Mouse (Mus musculus) cortical plate, adult 2 months (tissue): Measurements from ENCODE around the gene Pcsk6. TPM values are rescaled to one million over a fixed set of nuclear protein-coding genes. Genes with fewer than 3 reads are reported as not detected.

Source experiments
- H3K27ac ChIP-seq: fragments of 200-500 bp; 2 replicates; pipeline ENCODE4 v1.5.1; 2012; ENCODE audit warnings: low read length, control low read depth, inconsistent platforms; ENCODE audit not compliant: insufficient read depth
- H3K4me1 ChIP-seq: fragments of 200-500 bp; 2 replicates; pipeline ENCODE4 v1.6.1; 2011; ENCODE audit warnings: low read length; ENCODE audit not compliant: control insufficient read depth, insufficient read depth
- H3K4me3 ChIP-seq: fragments of 200-500 bp; 2 replicates; pipeline ENCODE4 v1.5.1; 2011; ENCODE audit warnings: mild to moderate bottlenecking, low read length, control low read depth; ENCODE audit not compliant: insufficient read depth
- CTCF ChIP-seq: fragments of 200-500 bp; IDR thresholded peaks from 2 replicates; pipeline ENCODE4 v1.5.1; 2011; ENCODE audit warnings: mild to moderate bottlenecking, control low read depth, low read length; ENCODE audit not compliant: insufficient read depth; ENCODE audit errors: extremely low read depth
- POLR2A ChIP-seq: fragments of 200-500 bp; IDR thresholded peaks from 2 replicates; pipeline ENCODE4 v1.6.1; 2011; ENCODE audit warnings: mild to moderate bottlenecking, low read length, control low read depth; ENCODE audit not compliant: insufficient read depth; ENCODE audit errors: extremely low read depth
- polyA plus RNA-seq: library from polyadenylated mRNA; depleted of rRNA; stranded (reverse); fragments of >200 nt; gene quantifications from 2 replicates; pipeline ENCODE4 v1.2.3, GENCODE M21; 2012; rRNA removed

Pcsk6 gene
- polyA plus RNA-seq, 1 experiment, result 14.9 TPM

- Histone ChIP-seq H3K4me3 (no peak overlapping the region), H3K27ac (no peak overlapping the region), H3K4me1 (peaks cover 7% of the 10 kb centered on the region)
- TF ChIP-seq CTCF, result no peak
- no peak for TF ChIP-seq POLR2A
These were observed 229.2 kb downstream of the Pcsk6 start for GRCm38 (mm10) chr7:66090676-66091190.

- peaks cover 7% of the 10 kb centered on the region for H3K4me1 ChIP-seq
- no peak overlapping the region for H3K4me3 ChIP-seq
- TF ChIP-seq CTCF (no peak), POLR2A (no peak)
- H3K27ac ChIP-seq, result no peak overlapping the region
These were observed 230.0 kb downstream of the Pcsk6 start for GRCm38 (mm10) chr7:66091553-66091952.

GRCm38 (mm10) chr7:66092656-66093055 lies 231.1 kb downstream of the Pcsk6 start:
- Histone ChIP-seq H3K4me3 (no peak overlapping the region), H3K27ac (no peak overlapping the region), H3K4me1 (peaks cover 3% of the 10 kb centered on the region)
- TF ChIP-seq POLR2A (no peak), CTCF (no peak)

GRCm38 (mm10) chr7:66094141-66094540 lies 232.6 kb downstream of the Pcsk6 start:
- Histone ChIP-seq H3K4me3 (no peak overlapping the region), H3K27ac (no peak overlapping the region), H3K4me1 (no peaks in the 10 kb centered on the region; the same call in 1 of the 2 replicates)
- TF ChIP-seq CTCF (no peak), POLR2A (no peak)

DNA sequence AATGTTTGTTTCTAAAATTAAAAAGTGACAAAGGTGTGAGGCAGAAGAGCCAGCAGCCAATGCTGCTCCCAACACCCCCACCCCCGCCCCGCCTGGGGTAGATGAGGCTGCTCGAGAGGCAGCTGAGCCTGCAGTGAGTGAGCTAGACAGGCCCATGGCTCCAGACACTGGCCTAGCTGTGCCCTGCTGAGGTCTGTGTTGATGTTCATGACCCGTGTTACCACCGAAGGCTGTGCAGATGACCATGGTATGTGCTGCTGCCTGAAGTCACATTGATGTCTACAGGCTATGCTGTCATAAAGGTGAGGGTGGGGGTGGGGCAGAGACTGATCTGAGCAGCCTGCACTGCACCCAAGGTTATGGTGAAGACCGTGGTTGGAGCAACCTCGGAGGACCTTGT lies 237.3 kb downstream of the Pcsk6 start:
- no peaks in the 10 kb centered on the region; the same call in 1 of the 2 replicates for H3K4me1 ChIP-seq
- H3K4me3 ChIP-seq, result no peak overlapping the region
- H3K27ac ChIP-seq, result no peak overlapping the region
- TF ChIP-seq POLR2A (no peak), CTCF (no peak)

Other genes starting within 250 kb of the Pcsk6 start
- gene Tarsl2, start 216.8 kb upstream of the Pcsk6 start, polyA plus RNA-seq, result 21.7 and 22.0 TPM in 2 replicates
- 113 and 118 TPM in 2 replicates for gene Tm2d3, start 170.6 kb upstream of the Pcsk6 start, polyA plus RNA-seq
- gene Gm45213, start 181.9 kb downstream of the Pcsk6 start, polyA plus RNA-seq, result not detected in 2 replicates
- gene Snrpa1, start 197.3 kb downstream of the Pcsk6 start, polyA plus RNA-seq, result 34.6 and 36.1 TPM in 2 replicates
- gene Selenos, start 217.9 kb downstream of the Pcsk6 start, polyA plus RNA-seq, result 77.2 and 82.2 TPM in 2 replicates
- 7.6 and 8.2 TPM in 2 replicates for gene Chsy1, start 247.8 kb downstream of the Pcsk6 start, polyA plus RNA-seq